Mouse (Mus musculus): ENCODE measurements around the gene Igfals.
A peak's percentile ranks its signal among the peaks of the same experiment; 100 is the strongest.

Igfals gene

GRCm38 (mm10) chr17:24865776-24866175, at the start of gene Igfals:
TSS of gene Igfals (plus strand) at chr17:24865997.
- DNase-seq (ENCODE audit: low read depth, low spot score), result no peak

- no peak for DNase-seq (ENCODE audit: low read depth, low spot score)
These were observed 48.3 kb upstream of the Igfals start for GRCm38 (mm10) chr17:24817503-24817902.

- DNase-seq (ENCODE audit: low read depth, low spot score), result no peak
These were observed 47.6 kb upstream of the Igfals start for GRCm38 (mm10) chr17:24818172-24818571.

GRCm38 (mm10) chr17:24819469-24819868, 46.3 kb upstream of the Igfals start:
- DNase-seq (ENCODE audit: low read depth, low spot score), result no peak

GRCm38 (mm10) chr17:24821351-24822280, 44.2 kb upstream of the Igfals start:
- no peak for DNase-seq (ENCODE audit: low read depth, low spot score)

- no peak for DNase-seq (ENCODE audit: low read depth, low spot score)
These were observed 26.0 kb upstream of the Igfals start, which contains the start of gene Hagh for GRCm38 (mm10) chr17:24839842-24840241. TSS of gene Hagh (plus strand) at chr17:24840143.

- DNase-seq (ENCODE audit: low read depth, low spot score), result no peak
These were observed 25.5 kb upstream of the Igfals start for GRCm38 (mm10) chr17:24840341-24840740.

GRCm38 (mm10) chr17:24841133-24841532, 24.7 kb upstream of the Igfals start:
- no peak for DNase-seq (ENCODE audit: low read depth, low spot score)

GRCm38 (mm10) chr17:24842631-24843030, 23.2 kb upstream of the Igfals start:
- no peak for DNase-seq (ENCODE audit: low read depth, low spot score)

GRCm38 (mm10) chr17:24844525-24844924, 21.3 kb upstream of the Igfals start:
- DNase-seq (ENCODE audit: low read depth, low spot score), result no peak

GRCm38 (mm10) chr17:24847386-24847785, 18.4 kb upstream of the Igfals start:
- no peak for DNase-seq (ENCODE audit: low read depth, low spot score)

- no peak for DNase-seq (ENCODE audit: low read depth, low spot score)
These were observed 17.2 kb upstream of the Igfals start for GRCm38 (mm10) chr17:24848600-24849031.

GRCm38 (mm10) chr17:24849733-24850064, 16.1 kb upstream of the Igfals start:
- DNase-seq (ENCODE audit: low read depth, low spot score), result no peak

GRCm38 (mm10) chr17:24850065-24850772, 15.6 kb upstream of the Igfals start, which contains the start of gene Fahd1:
TSS of gene Fahd1 (minus strand) at chr17:24850364.
- DNase-seq (ENCODE audit: low read depth, low spot score), result peak; percentile 96

- DNase-seq (ENCODE audit: low read depth, low spot score), result no peak
These were observed 15.0 kb upstream of the Igfals start for GRCm38 (mm10) chr17:24850773-24851127.

GRCm38 (mm10) chr17:24851381-24852125, 14.2 kb upstream of the Igfals start:
- DNase-seq (ENCODE audit: low read depth, low spot score), result no peak

GRCm38 (mm10) chr17:24855838-24856464, 9.8 kb upstream of the Igfals start:
- DNase-seq (ENCODE audit: low read depth, low spot score), result no peak

GRCm38 (mm10) chr17:24856589-24856988, 9.2 kb upstream of the Igfals start:
- DNase-seq (ENCODE audit: low read depth, low spot score), result no peak

GRCm38 (mm10) chr17:24857831-24858470, 7.8 kb upstream of the Igfals start:
- no peak for DNase-seq (ENCODE audit: low read depth, low spot score)

GRCm38 (mm10) chr17:24858967-24859366, 6.8 kb upstream of the Igfals start:
- DNase-seq (ENCODE audit: low read depth, low spot score), result no peak

- DNase-seq (ENCODE audit: low read depth, low spot score), result no peak
These were observed 5.7 kb upstream of the Igfals start for GRCm38 (mm10) chr17:24860076-24860475.
